Mouse (Mus musculus) kidney, embryonic 14.5 days (tissue): ENCODE data around the gene Uprt. TPM values are rescaled to one million over a fixed set of nuclear protein-coding genes. Genes with fewer than 3 reads are reported as not detected.

Experiments used
- ATAC-seq: fragments of 200-750 bp; cut with Nextera tagmentation; 2 replicates; pipeline ENCODE4 v1.8.0; 2017; ENCODE audit warnings: moderate number of reproducible peaks, mild to moderate bottlenecking, moderate TSS enrichment, moderate library complexity; ENCODE audit not compliant: low FRiP score, low TSS enrichment
- H3K27ac ChIP-seq: fragments of 300-500 bp; sonication (generic); 2 replicates; pipeline ENCODE4 v1.5.1; 2014; ENCODE audit warnings: low read depth, mild to moderate bottlenecking, low read length, moderate library complexity, mixed read lengths
- H3K27me3 ChIP-seq: fragments of 300-500 bp; sonication (generic); 2 replicates; pipeline ENCODE4 v1.6.1; 2014; ENCODE audit warnings: mild to moderate bottlenecking, low read length; ENCODE audit not compliant: control insufficient read depth, insufficient read depth
- H3K36me3 ChIP-seq: fragments of 300-500 bp; sonication (generic); 2 replicates; pipeline ENCODE4 v1.6.1; 2014; ENCODE audit warnings: low read length, mixed read lengths; ENCODE audit not compliant: control insufficient read depth, insufficient read depth
- H3K4me1 ChIP-seq: fragments of 300-500 bp; sonication (generic); 2 replicates; pipeline ENCODE4 v1.6.1; 2014; ENCODE audit warnings: low read length, mixed read lengths; ENCODE audit not compliant: control insufficient read depth, insufficient read depth
- H3K4me2 ChIP-seq: fragments of 300-500 bp; sonication (generic); replicated peaks from 2 replicates; pipeline ENCODE4 v1.6.1; 2014; ENCODE audit warnings: low read depth, mild to moderate bottlenecking, low read length
- H3K4me3 ChIP-seq: fragments of 300-500 bp; sonication (generic); 2 replicates; pipeline ENCODE4 v1.5.1; 2014; ENCODE audit warnings: mild to moderate bottlenecking, low read length
- H3K9ac ChIP-seq: fragments of 300-500 bp; sonication (generic); 2 replicates; pipeline ENCODE4 v1.6.1; 2014; ENCODE audit warnings: low read depth, mild to moderate bottlenecking, low read length, moderate library complexity
- H3K9me3 ChIP-seq: fragments of 300-500 bp; sonication (generic); 2 replicates; pipeline ENCODE4 v1.6.1; 2016; ENCODE audit warnings: low read length; ENCODE audit not compliant: control insufficient read depth
- WGBS: fragments of 180-500 bp; shearing (Covaris S2); extraction: QIAGEN DNeasy Blood & Tissue Kit; methylation state at CpG from one replicate; pipeline ENCODE4 v1.1.7; 2014; 5-methylcytosine and 5-hydroxymethylcytosine counted together
- polyA plus RNA-seq: library from polyadenylated mRNA; unstranded; fragments of >200 nt; fragmentation: Nextera tagmentation; extraction: Ambion mirVana; gene quantifications from 2 replicates; pipeline ENCODE4 v1.2.1, GENCODE M21; 2014

Uprt gene
- 1.6 and 3.1 TPM in 2 replicates for polyA plus RNA-seq

GRCm38 (mm10) chrX:104482572-104483443 is at the start of gene Uprt:
Gene Uprt, plus strand, starts transcription at chrX:104482818.
- H3K4me1 ChIP-seq, result no peaks in the 10 kb centered on the region
- peak within 1 kb of the TSS; percentile 60 for H3K9ac ChIP-seq
- H3K4me3 ChIP-seq, result peak within 1 kb of the TSS; percentile 47
- no peaks in the 10 kb centered on the region for H3K36me3 ChIP-seq
- H3K27ac ChIP-seq, result peak within 1 kb of the TSS; percentile 51; the same call in 1 of the 2 replicates
- peak; percentile 97 for ATAC-seq
- no peaks in the 10 kb centered on the region for H3K27me3 ChIP-seq
- 29% methylated on average over 34 of the region's 34 CpGs for WGBS
- peak within 1 kb of the TSS; percentile 47 for H3K4me2 ChIP-seq
- H3K9me3 ChIP-seq, result no peaks in the 10 kb centered on the region

- 25% methylated on average over 1 of the region's 1 CpGs for WGBS
- H3K4me3 ChIP-seq, result no peak overlapping the region
- H3K27ac ChIP-seq, result no peak overlapping the region
- no peaks in the 10 kb centered on the region for H3K27me3 ChIP-seq
- no peaks in the 10 kb centered on the region for H3K9me3 ChIP-seq
- H3K4me1 ChIP-seq, result no peaks in the 10 kb centered on the region
- ATAC-seq, result no peak
- H3K36me3 ChIP-seq, result no peaks in the 10 kb centered on the region
- H3K4me2 ChIP-seq, result no peak overlapping the region
- H3K9ac ChIP-seq, result no peak overlapping the region
These were observed 49.2 kb upstream of the Uprt start for GRCm38 (mm10) chrX:104433456-104433855.

- Histone ChIP-seq H3K36me3 (no peaks in the 10 kb centered on the region), H3K27me3 (no peaks in the 10 kb centered on the region), H3K4me3 (no peak overlapping the region), H3K4me1 (no peaks in the 10 kb centered on the region), H3K9me3 (no peaks in the 10 kb centered on the region), H3K4me2 (no peak overlapping the region), H3K9ac (no peak overlapping the region), H3K27ac (no peak overlapping the region)
- ATAC-seq, result no peak
- WGBS, result 80% methylated on average over 1 of the region's 1 CpGs
These were observed 30.2 kb upstream of the Uprt start for GRCm38 (mm10) chrX:104452433-104452832.

GRCm38 (mm10) chrX:104461755-104462154 is 20.9 kb upstream of the Uprt start:
- H3K27me3 ChIP-seq, result no peaks in the 10 kb centered on the region
- no peaks in the 10 kb centered on the region for H3K4me1 ChIP-seq
- no peak overlapping the region for H3K27ac ChIP-seq
- H3K9me3 ChIP-seq, result no peaks in the 10 kb centered on the region
- 56% methylated on average over 2 of the region's 2 CpGs for WGBS
- no peak for ATAC-seq
- no peaks in the 10 kb centered on the region for H3K36me3 ChIP-seq
- H3K4me3 ChIP-seq, result no peak overlapping the region
- no peak overlapping the region for H3K9ac ChIP-seq
- no peak overlapping the region for H3K4me2 ChIP-seq

GRCm38 (mm10) chrX:104464376-104464775 is 18.2 kb upstream of the Uprt start:
- Histone ChIP-seq H3K9me3 (no peaks in the 10 kb centered on the region), H3K36me3 (no peaks in the 10 kb centered on the region), H3K27me3 (no peaks in the 10 kb centered on the region), H3K9ac (no peak overlapping the region), H3K4me3 (no peak overlapping the region), H3K4me1 (no peaks in the 10 kb centered on the region), H3K4me2 (no peak overlapping the region), H3K27ac (no peak overlapping the region)
- no peak for ATAC-seq
- 63% methylated on average over 6 of the region's 6 CpGs for WGBS

- Histone ChIP-seq H3K27ac (no peak overlapping the region), H3K4me2 (no peak overlapping the region), H3K36me3 (no peaks in the 10 kb centered on the region), H3K27me3 (no peaks in the 10 kb centered on the region; the same call in 1 of the 2 replicates), H3K4me3 (no peak overlapping the region), H3K4me1 (no peaks in the 10 kb centered on the region), H3K9me3 (no peaks in the 10 kb centered on the region), H3K9ac (no peak overlapping the region)
- WGBS, result 26% methylated on average over 2 of the region's 2 CpGs
- ATAC-seq, result no peak
These were observed 4.6 kb upstream of the Uprt start for GRCm38 (mm10) chrX:104478041-104478440.

GRCm38 (mm10) chrX:104483444-104483808 is 808 bp downstream of the Uprt start:
- Histone ChIP-seq H3K36me3 (no peaks in the 10 kb centered on the region), H3K27me3 (no peaks in the 10 kb centered on the region), H3K9ac (peak overlapping the region; percentile 60; the same call in 1 of the 2 replicates), H3K9me3 (no peaks in the 10 kb centered on the region), H3K4me3 (peak overlapping the region; percentile 47), H3K4me2 (peak overlapping the region; percentile 47), H3K4me1 (no peaks in the 10 kb centered on the region), H3K27ac (peak overlapping the region; percentile 51; the same call in 1 of the 2 replicates)
- WGBS, result 35% methylated on average over 6 of the region's 6 CpGs
- ATAC-seq, result peak; percentile 84; the same call in 1 of the 2 replicates

GRCm38 (mm10) chrX:104485596-104485995 is 3.0 kb downstream of the Uprt start:
- no peak for ATAC-seq
- WGBS, result 82% methylated on average over 2 of the region's 2 CpGs

GRCm38 (mm10) chrX:104488036-104488435 is 5.4 kb downstream of the Uprt start:
- no peaks in the 10 kb centered on the region for H3K27me3 ChIP-seq
- WGBS, result 70% methylated on average over 3 of the region's 3 CpGs

More at GRCm38 (mm10) chrX:104485596-104485995, 3.0 kb downstream of the Uprt start:
- H3K4me2 ChIP-seq, result no peak overlapping the region
- no peak overlapping the region for H3K9ac ChIP-seq
- no peak overlapping the region for H3K4me3 ChIP-seq
- H3K27me3 ChIP-seq, result no peaks in the 10 kb centered on the region
- H3K4me1 ChIP-seq, result no peaks in the 10 kb centered on the region
- H3K9me3 ChIP-seq, result no peaks in the 10 kb centered on the region
- no peak overlapping the region for H3K27ac ChIP-seq
- H3K36me3 ChIP-seq, result no peaks in the 10 kb centered on the region

More at GRCm38 (mm10) chrX:104488036-104488435, 5.4 kb downstream of the Uprt start:
- Histone ChIP-seq H3K4me2 (no peak overlapping the region), H3K27ac (no peak overlapping the region), H3K9me3 (no peaks in the 10 kb centered on the region), H3K36me3 (no peaks in the 10 kb centered on the region), H3K4me3 (no peak overlapping the region), H3K4me1 (no peaks in the 10 kb centered on the region), H3K9ac (no peak overlapping the region)
- no peak for ATAC-seq
